Mouse (Mus musculus) A20 (cell line): ENCODE measurements around the gene Rsph9.

Experiments
- DNase-seq: peaks from one replicate; pipeline ENCODE4 v3.0.0-alpha.2; 2011; ENCODE audit warnings: low read depth, low spot score

Gene Rsph9

DNA sequence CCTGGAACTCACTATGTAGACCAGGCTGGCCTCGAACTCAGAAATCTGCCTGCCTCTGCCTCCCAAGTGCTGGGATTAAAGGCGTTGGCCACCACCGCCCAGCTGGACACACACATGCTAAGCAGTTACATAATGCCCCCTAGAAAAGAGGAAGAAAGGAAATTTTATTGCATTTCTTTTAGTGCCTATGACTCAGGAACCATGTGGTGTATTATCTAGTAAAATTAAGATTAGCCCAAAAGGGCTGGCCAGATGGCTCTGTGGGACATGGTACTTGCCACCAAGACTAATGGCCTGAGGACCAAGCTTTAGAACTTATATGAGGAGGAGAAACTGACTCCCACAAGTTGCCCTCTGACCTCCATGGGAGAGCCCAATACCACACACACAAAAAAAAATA lies 4.1 kb downstream of the Rsph9 start:
- DNase-seq = no peak

DNA sequence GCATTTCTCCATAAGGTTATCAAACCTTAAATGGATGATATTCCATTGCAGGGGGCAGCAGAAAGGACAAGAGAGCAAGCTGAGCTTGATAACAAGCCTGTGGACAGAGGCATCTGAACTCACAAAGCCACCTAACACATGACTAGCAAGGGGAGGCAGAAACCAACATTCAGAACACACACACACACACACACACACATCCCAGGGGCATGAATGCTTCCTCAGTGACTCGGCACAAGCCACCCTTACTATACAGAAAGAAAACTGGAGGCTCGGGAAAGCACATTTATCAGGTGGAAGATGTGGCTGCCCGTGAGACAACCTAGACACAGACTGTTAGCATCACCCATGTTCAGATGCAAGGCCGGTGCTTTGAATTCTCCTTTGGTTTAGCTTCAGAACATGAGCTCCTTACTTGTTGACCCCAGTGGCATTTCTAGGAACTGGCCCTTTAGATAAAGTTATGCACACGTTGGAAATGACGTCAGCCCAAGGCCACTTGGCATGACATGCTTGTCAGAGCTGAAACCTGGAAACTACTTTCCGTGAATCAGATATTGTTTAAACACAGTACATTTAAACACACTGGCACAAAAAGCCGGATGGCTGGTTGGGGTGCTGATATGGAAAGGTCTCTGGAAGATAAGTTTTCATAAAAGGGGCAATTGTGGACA lies 5.3 kb downstream of the Rsph9 start:
- no peak for DNase-seq

DNA sequence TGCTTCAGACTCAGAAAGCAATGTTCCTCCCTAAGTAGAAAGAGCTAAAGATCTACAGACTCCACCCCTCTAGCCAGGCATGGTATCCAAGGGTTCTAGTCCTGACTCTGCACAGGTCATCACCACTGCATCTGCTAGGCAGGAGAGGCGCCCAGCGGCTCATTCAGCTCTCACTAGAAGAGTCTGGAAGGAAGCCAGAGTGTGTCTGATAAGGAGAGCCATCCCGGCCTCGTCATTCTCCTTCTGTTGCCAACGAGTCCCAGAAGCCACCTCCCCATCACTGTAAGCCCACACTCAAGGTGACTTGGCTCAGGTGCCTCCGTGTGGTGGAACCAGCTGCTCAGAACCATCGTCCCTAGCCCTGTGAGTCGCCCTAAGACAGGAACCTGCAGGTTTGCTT lies 11.2 kb downstream of the Rsph9 start:
- DNase-seq = no peak

DNA sequence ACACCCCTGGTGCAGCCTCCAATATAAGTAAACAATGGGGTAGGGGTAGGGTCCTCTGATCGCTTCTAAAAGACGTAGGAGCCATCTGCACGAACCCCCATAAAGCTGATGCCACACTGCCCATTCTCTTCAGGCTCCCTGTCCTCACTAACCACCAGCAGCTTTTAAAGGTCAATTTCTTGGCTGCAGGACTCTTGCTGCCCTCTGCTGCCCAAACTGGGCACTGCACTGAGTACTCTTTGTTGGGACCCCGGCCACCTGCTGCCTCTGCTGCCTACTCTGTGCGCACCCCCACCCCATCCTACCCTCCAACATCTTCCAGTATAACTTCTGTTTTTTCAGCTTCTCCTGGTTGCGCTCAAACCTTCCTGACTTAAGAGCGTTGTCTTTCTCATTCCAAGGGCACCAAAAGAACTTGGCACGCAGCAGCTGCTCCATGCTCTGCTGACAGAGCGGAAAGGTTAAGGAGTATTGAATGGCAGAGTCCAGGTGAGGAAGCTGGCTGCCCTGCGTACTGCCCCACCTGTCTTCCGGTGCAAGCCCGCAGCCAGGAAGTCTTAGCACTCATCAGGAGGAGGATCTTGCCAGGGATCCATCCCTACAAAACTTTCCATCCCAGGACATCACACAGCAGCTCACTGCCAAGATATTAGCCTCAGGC lies 11.8 kb downstream of the Rsph9 start:
- DNase-seq = peak; percentile 70

DNA sequence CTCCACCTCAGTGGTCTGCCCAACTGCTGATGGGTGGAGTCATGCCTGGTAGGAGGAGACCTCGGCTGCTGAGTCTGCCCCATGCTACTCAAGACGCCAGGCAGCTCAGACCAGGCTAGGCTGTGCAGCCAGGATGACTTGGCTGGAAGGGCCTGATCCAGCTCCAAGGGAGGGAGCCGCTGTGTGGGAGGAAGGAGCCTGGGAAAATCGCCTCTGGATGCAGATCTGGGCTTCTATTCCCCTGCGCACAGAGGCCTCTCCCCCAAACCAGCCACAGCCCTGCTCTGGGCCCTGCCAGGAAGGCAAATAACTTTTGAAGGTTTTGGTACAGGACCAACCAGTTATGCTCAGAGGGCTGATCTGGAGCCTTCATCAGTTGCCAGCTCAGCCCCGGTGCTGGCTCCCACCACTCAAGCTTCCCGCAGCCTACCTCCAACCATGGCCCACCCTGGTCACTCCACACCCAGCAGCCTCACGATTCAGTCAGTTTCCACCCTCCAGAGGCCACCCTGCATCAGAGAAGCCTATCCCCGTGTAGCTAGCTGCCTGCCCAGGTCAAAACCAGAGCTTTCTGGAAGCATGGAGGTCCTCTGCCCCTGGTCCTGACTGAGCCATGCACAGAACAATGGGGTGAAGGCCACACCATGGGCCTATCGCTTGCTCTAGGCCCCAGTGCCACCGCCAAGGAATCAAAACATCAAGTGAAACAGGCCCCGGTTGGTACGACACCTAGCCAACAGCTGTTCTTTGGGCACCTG lies 14.1 kb downstream of the Rsph9 start:
- DNase-seq = no peak

DNA sequence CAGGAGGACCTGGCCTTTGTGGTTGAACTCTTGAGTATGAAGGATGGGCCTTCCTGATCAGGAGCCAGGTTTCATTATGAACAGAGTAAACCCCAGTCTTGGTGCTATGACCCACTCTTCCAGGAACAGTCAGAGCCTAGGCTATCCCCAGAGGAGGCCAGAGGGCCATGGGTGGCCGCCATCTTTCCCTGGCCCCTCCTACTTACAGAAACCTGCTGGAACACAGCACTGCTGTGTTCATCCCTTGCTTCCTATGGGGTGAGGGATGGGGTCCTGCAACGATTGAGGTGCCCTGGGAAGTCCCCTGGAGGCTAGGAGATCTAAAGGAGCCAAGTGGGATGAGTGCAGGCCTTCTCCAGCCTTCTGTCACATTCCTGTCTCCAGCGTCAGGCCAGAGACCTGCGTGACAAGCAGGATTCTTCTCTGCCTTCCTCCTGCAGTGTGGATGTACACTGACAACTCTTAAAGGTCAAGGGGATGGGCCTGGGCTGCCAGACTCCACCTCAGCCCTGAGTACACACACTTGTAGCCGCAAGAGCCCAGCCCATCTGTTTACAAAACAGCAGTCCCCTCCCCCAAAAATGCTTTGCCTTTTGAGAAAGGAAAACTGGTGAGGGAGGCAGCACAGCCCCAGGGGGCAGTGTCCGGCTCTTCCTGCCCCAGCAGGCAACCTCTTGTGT lies 16.1 kb downstream of the Rsph9 start:
- DNase-seq = no peak

DNA sequence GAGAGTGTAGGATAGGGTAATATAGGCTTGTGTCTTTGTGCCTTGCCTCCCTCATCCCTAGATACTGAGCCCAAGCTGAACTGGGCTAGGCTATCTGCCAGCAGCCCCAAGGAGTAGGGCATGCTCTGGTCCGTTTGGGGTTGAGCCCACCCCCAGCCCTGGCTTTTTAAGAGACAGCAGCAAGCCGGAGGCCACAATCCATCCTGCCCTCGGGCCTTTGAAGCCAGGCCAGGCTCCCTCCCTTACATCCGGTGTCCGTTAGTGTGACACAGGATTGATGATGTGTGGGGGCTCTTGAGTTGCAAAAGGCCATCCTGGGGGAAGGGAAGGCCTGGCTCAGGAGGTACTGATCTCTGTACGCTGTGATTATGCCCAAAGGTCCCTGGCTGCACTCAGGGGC lies 17.4 kb downstream of the Rsph9 start:
- DNase-seq = no peak

DNA sequence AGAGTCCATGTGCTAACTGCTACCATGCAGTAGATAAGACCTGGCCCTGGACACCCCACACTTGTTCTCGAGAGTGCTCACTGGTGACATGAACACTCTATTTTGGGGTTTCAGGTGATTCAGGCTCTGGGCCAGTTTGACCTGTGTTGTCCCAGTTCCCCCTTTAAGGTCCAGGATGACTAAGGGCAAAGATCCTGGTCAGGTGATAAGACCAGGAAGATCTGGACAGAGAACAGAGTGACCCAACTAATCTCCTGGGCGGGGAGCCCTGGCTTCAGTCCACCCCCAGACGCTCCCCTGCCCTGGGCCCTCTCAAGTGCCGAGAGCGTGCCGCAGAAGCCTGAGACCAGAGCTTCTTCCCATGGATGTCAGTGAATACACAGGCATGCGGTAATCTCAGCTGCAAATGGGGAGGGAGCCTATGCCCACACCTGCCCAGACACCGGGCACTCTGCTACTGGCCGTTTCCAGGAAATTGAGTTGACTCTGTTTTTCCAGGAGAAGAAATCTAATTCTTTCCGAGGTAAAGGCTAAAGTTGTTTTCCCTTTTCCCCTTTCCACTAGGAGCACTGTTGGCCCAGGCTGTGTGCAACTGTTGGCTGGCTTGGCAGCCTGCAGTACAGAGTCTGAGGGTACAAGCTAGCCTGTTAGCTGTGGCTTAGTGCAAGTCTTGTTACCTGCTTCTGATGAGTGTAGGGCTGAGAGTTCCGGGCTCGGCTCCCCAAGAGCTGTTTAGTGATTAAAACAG lies 19.9 kb downstream of the Rsph9 start:
- DNase-seq = no peak

DNA sequence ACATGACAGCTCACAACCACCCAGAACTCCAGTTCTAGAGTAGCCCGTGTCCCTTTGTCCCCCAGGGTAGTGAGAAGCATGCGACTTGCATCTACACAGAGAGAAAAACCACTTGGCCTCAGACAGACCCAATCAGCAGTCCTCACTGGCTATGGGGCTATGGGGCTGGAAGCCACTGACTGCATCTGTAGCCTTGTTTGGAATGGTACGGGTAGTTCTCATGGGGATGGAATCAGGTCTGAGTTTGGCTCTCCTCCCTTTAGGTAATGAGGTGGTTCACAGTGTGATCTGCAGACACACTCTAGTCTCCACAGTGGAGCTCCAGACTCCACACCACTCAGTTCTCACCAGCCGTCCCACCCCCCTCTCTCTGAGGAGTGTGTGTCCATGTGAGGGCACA lies 20.7 kb downstream of the Rsph9 start:
- DNase-seq = no peak

DNA sequence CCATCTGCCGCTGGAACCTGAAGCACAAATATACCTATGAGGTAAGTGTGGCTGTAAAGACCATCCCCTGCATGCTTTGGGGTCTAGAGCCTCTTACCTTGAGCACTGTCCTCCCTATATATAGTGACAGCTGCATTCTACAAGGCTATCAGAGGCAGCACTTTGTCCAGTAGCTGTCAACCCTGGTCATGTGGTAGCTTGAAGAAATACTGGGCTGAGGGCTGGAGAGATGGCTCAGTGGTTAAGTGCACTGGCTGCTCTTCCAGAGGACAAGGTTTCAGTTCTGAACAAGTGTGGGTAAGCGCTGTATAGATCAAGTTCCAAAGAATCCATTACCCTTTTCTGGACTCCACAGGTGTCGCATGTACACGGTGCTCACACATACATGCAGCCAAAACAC lies 21.2 kb downstream of the Rsph9 start:
- DNase-seq = no peak

DNA sequence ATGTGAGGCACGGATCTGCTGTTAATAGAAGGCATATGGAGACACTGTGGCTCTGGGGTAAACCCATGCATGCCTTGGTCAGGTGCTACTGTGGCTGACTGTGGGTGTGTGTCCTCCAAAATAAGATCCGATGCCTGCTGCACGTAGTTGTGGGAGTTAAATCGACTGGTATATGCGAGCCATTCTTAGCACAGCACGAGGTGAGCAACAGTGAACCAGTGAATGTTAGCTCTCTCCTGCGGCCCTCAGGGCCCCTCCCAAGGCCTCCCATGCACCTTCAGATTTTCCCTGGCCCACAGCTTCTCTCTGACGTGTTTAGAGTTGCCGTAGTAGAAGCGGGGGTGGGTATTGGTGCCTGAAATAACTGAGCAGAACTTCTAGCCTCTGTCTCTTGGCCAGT lies 24.4 kb downstream of the Rsph9 start:
- DNase-seq = no peak

DNA sequence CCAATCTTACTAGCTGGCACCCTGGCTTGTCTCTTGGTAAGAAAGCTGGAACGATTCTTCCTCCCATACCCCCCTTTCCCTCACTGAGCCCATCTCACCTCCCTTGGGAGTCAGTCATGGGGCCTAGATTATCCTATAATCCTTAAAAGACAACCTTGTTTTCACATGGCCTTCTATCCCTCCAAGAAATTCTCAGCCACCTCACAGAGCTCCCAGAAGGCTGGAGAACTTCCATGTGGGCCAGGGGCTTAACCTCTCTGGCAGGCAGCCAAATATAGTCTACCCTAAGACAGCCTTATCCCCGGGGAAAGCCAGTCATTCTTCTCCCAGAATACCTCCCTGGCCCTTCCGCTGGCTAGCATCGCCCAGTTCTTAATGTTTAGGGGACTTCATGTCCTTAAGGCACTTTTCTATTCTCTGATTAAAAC lies 25.6 kb downstream of the Rsph9 start:
- no peak for DNase-seq

DNA sequence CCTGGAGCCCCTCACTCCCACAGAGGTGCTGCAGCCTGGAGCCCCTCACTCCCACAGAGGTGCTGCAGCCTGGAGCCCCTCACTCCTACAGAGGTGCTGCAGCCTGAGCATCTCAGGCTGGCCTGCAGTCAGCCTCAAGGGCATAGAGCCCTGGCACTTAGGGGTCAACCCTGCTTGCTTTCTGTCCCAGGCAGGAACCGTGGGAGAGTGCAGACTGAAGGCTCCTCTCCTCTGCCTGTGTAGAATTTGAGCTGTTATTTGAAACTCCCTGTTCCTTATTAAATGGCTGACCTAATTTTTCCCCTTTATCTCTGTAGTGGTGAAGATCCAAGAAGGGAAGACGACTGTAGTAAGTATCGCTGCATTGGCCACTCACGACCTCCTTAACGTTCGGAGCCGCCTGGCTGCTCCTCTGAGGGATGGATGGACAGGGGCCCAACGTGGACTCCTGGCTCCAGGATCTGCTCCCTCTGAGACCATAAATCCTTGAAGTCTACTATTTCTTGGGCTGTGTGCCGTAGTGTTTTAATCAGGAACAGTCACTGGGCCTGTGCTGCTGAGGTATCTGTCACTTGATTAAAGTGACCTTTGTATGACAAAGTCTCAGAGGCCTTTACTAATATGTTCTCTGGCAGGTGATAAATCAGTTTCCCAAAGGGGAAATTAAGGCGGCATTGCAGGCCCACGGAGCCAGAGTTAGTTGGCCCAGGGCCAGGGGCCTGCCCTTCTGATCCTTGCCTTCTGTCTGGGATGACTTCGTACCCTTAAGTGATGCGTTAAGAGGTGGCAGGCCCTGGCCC lies 26.2 kb downstream of the Rsph9 start:
- DNase-seq = no peak

DNA sequence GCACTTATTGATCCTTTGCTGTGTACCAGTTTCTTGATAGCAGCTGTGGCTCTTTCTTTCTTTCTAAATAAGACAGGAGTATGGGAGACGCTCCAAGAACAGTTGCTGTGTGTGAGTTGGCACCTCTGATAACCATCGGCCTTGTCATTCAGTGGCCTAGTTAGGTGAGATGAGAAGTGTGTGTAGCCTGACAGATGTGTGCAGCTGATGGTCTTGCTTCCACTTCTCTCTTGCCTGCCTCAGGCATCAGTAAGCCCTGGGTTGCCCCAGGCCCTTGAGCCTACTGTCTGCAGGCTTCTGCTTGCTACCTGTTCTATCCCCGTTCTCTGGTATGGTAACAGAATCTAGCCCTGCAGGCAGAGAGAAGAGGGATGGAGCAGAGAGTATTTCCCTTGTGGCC lies 27.1 kb downstream of the Rsph9 start:
- no peak for DNase-seq

DNA sequence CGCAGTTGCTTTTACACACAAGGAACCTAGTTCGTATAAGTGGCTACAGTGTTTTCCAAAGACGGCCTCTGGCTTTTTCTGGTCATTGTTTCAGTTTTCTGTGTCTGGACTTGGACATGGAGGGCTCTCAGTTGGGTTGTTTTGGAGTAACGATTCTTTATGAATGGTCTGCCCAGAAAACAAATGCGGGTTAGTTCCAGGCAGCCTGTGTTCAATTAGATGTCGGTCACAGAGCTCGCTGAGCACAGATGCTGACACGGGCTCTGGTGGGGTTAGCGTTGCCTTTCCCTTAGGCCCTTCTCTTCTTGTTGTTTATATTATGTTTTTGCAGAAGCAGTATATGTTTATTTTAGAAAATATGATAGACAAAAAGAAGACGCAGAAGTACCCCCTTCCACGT lies 27.9 kb downstream of the Rsph9 start:
- DNase-seq = no peak

DNA sequence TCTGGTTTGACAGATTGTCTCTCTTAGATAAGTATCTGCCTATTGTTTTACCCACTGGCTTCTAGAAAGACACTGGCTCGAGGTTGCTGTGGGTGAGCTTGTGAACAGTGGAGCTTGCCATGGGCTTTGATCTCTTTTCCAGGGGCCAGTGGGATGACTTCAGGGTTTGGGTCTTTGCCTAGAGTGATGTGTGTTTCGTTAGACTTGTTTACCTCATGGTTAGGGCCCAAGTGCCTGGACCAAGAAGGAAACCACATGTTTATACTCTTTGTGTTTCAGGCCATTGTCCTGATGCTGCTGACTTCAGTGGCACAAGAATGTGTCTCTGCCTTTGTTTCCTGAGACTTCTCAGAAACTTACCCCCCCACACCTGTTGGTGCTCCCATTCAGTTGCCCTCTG lies 28.5 kb downstream of the Rsph9 start:
- no peak for DNase-seq

DNA sequence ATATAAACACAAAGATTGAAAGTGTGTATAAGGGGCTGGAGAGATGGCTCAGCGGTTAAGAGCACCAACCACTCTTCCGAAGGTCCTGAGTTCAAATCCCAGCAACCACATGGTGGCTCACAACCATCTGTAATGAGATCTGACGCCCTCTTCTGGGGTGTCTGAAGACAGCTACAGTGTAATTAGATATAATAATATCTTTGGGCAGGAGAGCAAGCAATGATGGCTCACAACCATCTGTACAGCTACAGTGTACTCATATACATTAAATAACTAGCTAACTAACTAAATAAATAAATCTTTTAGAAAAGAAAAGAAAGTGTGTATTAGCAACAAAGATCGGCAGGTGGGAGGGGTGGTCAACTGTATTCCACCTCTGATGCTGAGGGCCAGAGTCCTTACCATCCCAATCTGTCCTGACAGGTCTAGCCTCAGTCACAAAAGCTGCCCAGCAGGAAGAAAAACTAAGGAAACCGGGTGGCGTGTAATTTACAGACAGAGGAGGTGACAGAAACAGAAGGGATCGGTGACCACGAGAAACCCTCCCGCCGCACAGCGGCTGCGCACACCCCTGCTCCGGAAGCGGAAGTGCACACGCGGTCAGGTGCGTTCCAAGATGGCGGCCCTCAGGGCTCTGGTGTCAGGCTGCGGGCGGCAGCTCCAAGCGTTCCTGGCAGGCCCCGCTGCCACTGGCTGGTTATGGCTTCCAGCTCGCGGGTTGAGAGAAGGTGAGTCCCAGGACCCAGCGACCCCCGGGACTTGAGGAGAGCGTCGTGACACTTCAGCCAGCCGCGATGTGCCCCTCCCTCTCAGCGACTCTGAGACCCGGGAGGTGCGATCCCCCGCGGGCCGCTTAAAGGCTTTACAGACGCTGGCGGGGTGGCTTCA lies 33.4 kb downstream of the Rsph9 start, which contains the start of gene Mrps18a:
TSS of gene Mrps18a (plus strand) at position 585 of the 888 bp plus-strand sequence.
- DNase-seq = peak; percentile 88

DNA sequence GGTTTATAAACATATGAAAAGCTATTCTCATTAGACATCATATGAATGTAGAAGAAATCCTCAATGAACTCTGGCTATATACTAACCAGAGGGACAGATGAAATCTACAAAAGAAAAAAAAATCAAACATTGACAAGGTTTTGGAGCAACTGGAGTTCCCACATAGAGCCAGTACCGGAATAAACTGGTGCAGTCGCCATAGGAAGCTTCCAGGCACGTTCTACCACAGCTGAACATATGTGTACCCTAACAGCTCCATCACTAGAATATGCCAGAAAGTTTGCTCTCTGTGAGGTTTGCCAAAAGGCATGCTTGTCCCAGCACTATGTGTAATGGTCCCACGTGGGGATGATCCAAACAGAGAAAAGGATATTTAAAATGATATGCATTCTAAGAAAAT lies 35.7 kb downstream of the Rsph9 start:
- DNase-seq = no peak

DNA sequence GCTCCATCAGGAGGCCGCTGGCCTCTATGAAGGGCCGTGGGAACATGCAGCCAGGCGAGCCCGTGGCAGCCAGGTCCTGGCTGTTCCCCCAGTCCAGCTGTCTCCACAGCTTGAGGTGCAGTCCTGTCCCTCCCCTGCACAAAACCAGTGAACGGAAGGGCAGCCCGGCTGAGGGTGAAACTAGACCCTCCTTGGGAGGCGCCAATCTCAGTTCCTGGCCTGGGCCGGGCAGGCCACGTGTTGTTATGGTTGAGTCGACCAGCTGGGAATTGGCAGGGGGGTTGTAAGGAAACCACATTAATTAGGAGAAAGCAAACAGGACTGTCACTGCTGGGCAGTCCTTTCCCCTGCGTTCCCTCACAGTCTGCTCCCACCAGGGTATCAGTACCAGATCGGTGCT lies 39.5 kb downstream of the Rsph9 start:
- DNase-seq = no peak
